Mouse (Mus musculus): ENCODE data around the gene Kdm5d.

Gene Kdm5d

DNA sequence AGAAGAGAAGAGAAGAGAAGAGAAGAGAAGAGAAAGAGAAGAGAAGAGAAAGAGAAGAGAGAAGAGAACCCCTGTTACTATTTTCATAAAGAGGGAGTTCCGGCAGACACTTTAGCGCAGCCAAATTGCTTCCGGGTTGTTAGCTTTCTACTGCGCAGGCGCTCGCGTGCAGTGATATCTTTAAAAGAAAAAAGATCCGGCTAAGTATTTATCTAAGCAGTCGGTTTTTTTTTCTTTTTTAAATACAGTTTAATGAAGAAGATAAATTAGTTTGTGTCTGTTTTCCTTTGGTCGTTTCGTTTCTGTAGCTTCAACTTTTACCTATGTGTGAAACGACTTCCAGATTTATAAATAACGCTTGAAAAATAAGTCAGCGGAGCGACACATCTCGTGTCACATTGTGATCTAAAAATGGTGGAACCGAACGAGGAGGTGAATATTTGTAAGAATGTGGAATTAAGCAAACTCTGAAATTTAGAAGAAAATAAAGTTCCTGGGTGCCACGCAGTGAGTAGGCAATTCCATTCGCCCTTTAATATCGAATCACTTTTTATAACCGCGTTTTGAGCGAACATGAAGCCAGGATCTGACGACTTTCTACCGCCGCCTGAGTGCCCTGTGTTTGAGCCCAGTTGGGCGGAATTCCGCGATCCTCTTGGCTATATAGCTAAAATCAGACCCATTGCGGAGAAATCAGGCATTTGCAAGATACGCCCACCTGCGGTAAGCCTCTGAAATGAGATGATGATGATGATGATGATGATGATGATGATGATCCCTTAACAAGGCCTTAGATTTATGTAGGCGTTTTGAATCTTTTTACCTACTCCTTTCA lies at the start of gene Kdm5d:
Kdm5d (plus strand) TSS at position 396 of the 835 bp plus-strand sequence.
- no peak for DNase-seq (ENCODE audit: low spot score)

- DNase-seq (ENCODE audit: low spot score): no peak
Observed at GRCm38 (mm10) chrY:872404-872803, 25.2 kb upstream of the Kdm5d start.

DNA sequence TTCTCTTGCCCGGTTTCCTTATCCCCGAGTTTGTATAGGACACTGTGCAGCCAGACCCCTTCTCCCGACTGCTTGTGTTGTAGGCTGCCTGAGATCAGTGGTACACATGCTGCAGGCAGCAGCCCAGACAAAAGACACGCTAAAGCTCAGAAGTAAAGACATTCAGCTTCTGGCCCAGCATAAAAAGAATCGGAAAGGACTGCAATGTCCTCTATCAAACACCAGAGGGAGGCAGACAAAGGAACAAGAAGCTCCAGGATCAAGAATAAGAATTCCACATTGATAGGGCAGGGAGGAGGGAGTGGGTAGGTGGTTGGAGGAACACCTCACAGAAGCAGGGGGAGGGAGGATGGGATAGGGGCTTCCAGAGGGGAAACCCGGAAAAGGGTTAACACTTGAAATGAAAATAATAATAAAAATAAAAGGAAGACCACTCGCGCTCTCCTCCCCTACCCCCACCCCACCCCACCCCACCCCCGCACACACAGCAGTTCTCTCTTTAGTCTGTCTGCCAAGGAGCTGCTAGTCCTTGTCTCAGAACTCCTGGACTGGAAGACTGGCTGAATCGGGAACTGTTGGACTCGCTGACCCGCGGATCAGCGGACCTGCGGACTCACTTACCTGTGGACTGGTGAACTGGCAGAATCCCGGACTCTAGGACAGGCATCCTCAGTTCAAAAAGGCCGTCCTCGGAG lies 24.6 kb upstream of the Kdm5d start:
- no peak for DNase-seq (ENCODE audit: low spot score)

All from ovary, postnatal 10 days (tissue).